Mouse (Mus musculus) CD4-positive, CD25-positive, alpha-beta regulatory T cell, adult 2 months (primary cell): Measurements from ENCODE around the gene Sema3f.

ENCODE experiments used
- DNase-seq: peaks from one replicate; pipeline ENCODE4 v3.0.0-alpha.2; 2012; ENCODE audit warnings: low read depth, low spot score

Sema3f gene

DNA sequence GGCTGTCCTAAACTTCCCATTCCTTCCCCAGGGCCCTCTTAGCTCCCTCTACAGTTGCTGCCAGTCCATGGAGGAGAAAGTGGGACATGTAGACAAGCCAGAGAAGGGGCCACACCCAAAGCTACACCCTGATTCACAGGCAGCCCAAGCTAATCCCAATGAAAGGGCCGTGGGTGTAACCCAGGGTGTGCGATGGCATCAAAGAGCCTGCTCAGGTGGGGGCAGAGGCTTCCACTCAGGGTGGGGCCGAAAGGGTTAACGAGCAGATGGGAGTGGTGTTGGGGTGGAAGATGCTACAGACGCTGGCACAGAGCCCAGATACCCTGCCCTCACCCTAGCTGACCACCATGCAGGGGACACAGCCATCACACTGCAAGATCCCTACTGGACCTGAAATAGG lies 17.5 kb downstream of the Sema3f start:
- DNase-seq: no peak

DNA sequence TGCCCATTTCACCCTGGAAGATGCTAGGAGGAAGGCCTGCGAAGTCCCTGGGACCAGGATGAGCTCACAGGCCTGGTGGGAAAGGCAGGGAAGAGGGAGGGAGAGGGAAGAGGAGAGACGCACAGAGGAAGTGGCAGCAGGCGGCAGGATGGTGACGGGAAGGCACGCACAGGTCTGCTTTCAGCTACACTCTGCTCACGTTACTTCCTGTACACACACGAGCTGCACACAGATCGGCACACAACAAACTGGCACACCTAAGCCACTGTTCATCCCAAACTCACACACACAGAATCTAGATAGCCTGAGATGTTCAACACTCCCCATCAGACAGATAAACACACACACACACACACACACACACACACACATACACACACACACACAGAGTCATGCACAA lies 19.9 kb downstream of the Sema3f start:
- DNase-seq: peak; percentile 51

DNA sequence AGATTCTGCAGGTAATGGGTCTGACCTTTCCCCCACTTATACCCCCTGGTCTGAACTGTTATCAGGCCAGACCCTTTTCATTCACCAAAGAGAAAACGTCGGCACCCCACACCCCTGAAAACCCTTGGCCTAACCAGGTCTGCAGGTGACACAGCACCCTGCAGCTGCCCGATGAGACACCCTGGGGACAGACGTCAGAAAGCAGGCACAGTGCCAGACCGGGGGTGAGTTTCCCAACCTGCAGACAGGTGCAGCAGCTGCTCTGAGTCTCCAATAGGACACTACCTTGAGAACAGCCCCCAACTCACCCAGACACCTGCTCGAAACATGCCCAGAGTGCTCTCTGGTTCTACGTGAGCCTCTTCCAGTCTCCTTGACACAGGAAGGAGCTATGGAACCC lies 21.3 kb downstream of the Sema3f start:
- DNase-seq: no peak

DNA sequence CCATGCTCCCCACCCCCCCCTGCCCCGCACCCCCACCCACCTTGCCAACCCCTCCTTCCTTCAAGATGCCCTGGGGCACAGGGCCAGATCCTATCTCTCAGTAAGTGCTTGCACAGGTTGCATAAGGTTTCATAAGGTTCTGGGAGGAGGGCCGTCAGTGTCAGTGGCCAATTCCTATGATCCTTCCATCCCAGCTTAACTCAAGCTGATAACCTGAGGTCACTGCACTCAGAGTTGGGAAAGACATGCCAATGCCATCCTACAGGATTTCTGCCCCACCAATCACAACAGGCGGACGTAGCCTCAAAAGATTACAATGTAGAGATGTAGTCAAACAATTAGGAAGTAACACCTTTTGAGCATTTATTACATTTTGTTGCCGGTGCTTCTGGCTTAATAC lies 21.9 kb downstream of the Sema3f start:
- DNase-seq: no peak

DNA sequence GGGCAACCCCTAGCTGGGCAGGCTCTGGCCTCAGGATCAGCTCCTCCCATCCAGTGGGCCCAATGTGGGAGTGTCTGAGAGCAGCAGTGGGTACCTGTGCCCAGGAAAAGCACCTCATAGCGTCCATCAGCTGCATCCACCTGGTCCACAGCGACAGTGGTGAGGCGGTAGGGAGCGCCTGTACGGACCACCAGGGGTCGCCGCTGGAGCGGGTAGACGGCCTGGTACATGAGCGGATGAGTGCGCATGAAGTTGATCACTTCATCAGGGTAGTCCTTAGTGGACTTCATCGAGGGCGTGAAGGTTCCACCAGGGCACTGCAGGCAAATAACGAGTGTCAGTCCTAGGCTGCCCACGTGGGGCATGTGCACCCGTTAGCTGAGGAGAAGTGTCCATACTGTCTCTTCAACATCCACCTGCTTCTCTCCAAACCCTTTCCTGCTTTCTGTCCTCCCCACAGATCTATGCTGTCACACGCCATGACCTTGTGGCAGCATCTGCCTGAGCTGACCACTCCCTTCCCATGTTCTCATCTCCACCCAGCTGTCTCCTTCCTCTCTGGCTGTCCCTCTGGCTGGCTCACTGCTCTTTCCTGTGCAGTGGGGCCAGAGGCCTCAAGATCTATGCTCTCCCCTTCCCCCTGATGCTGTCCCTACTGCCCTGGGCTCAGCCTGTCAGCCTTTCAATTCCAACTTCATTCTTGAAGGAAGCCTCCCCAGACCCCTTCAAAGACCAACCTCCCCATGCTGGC lies 24.9 kb downstream of the Sema3f start:
- peak; percentile 68 for DNase-seq

DNA sequence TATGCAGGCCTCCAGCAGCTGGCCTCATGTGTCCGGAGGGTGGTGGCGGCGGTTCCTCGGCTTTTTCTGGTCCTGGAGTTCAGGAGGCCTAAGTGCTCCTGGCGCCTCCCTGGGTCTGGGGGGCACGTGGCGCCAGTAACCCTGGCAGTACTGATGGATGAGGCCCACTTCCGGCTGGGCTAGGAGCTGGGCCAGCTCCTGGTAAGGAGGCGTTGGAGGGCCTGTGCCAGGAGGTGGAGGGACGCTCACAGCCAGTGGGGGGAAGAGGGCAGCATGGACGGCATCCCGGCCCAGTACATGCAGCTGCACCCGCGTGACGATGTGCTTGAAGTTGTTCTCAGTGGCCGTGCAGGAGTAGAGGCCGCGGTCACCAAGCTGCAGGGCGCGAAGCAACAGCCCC lies 27.9 kb downstream of the Sema3f start:
- no peak for DNase-seq

DNA sequence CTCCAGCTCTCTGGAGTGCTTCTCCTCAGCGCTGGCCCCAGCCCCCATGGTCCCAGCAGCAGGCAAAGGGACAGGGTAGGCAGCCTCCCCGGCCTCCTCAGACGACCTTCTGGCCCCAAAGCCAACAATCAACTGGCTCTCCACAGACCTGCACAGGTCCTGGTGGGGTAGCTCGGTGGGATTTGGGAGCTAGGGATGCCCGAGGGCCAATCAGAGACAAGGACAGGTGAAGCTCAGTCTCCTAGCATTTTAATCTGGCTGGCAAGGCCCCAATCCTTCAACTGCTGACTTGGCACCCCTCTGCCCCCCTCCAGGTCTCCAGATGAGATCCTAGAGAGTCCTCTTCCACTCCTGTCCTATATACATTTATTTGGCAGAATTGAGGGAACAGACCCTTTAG lies 30.8 kb downstream of the Sema3f start, which contains the start of gene Gnat1:
Gene Gnat1, minus strand, starts transcription at position 212 of the 400 bp plus-strand sequence.
- no peak for DNase-seq

DNA sequence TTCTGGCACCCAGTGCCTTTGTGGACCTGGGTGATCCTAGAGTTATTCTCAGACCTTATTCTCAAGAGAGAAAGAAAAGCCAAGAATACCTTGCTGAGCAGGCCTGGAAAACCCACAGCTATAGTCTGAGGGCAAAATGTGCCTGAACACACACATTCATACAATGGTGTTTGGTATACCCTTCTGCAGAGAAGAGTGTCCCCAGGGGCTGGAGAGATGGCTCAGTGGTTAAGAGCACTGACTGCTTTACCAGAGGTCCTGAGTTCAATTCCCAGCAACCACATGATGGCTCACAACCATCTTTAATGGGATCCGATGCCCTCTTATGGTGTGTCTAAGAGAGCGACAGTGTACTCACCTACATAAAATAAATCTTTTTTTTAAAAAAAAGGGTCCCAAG lies 31.4 kb downstream of the Sema3f start:
- no peak for DNase-seq

DNA sequence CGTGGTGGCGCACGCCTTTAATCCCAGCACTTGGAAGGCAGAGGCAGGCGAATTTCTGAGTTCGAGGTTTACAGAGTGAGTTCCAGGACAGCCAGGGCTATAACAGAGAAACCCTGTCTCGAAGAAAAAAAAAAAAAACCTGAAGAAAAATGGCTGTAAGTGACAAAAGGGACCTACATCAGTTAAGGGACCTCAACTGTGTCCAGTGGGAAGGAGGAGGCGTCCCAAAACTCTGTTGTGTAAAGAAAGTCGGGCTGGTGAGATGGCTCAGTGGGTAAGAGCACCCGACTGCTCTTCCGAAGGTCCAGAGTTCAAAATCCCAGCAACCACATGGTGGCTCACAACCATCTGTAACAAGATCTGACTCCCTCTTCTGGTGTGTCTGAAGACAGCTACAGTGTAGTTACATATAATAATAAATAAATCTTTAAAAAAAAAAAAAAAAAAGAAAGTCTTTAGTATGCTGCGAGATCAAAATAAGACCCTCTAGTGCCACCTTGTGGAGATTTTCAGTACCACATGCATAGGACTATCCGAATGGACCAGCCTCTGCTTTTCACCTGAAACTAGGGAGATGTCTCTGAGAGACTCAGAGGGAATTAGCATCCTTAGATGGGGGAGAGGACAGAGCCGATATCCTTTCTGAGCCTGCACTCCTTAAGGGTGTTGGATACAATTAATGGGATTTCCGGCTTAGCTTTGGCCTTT lies 32.3 kb downstream of the Sema3f start:
- DNase-seq: peak; percentile 91

DNA sequence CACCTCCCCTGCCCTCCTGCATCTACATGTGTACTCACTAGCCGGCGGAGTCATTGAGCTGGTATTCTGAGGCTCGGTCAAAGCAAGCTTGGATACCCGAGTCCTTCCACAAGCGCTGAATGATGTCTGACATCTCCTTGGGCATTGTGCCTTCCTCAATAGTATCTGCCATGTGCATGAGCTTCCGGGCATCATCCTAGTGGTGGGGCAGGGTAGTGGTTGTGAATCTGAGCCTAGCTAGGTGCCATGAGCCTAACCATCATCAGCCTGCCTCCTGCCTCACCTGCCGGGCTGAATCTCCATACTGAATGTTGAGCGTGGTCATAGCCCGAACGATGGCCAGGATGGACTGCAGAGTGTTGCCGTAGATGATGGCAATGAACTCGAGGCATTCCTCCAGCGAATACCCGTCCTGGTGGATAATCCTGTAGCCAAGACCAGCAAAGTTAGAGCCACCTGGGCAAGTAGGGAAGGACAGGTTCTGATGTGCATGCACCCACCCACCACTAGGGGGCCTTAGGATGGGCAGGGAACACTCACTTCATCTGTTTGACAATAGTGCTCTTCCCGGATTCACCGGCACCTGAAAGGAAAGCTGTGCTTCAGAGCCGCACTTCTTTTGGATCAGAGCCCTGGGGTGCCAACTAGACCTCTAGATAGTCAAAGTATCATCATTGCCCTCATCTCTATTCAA lies 33.0 kb downstream of the Sema3f start:
- DNase-seq: peak; percentile 79

DNA sequence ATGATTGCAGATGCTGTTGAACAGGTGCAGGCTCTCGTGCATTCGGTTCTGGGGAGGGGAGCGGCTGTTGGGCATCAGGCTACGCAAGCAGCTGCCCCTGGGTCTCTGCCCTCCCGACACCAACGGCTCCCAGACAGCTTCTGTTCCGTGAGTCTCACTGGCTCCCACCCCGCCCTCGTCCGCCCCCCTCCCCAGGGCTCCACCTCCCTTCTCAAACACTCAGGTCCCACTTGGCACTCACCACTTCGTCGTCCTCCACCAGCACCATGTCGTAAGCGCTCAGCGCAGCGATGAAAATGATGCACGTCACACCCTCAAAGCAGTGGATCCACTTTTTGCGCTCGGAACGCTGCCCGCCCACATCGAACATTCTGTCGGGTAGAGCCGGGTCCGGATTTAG lies 34.0 kb downstream of the Sema3f start:
- peak; percentile 68 for DNase-seq

DNA sequence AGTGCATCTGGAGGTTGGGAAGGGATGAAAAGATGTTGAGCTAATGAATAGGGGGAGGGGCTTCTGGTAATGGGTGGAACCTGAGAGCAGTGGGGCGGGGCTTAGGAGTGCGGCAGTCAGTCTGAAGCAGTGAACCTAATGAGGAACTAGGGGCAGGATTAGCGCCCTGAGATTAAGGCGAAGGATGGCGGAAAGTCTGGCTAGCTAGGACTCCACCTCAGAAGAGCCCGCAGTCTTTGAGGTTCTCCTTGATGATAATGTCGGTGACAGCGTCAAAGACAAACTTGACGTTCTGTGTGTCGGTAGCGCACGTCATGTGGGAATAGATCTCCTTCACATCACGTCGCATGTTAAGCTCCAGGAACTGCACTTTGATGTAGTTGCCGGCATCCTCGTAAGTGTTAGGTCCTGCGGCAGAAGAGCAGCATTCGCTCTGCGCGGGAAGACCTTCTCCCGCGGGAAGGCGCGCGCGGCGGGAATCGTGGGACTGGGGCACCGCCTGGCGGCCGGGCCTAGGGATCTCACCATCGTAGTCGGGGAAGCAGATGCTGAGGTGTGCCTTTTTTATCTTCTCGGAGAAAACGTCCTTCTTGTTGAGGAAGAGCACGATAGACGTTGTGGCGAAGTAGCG lies 34.5 kb downstream of the Sema3f start:
- DNase-seq: peak; percentile 80

DNA sequence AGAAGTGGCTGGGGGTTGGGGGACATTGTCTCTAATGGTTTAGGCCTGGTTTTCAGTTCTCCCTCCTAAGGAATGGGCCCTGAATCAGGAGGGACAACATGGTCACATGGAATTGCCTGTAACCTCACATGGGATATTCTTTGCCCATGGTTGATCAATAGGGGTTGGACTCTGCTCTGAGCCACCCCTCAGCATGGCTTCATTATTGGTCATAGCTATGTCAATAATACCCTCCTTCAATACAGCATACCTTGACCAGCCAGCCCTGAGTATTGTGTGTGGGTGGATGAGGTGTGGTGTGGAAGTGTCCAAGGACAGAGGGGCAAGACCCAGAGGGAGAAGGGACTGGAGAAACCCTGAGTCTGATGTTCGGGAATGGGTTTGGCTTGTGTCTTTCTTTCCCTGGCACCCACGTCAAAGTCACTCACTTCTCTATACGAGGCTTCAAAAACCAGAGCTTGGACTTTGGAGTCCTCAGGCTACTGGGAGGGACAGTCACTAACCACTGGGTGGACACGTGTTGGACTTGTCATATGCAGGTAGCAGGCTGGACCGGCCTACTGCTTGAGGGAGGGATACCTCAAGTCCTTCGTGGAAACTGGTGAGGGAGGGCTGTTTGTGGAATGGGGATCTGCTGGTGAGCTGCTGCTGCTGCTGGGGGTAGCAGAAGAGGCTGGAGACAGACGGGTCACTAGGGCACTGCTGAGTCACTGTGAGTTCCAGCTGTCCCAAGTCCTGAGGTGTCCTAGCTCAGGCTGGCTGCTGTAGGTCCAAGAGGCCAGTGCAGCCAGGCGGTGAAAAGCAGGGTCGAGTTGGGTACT lies 35.5 kb downstream of the Sema3f start:
- DNase-seq: no peak

DNA sequence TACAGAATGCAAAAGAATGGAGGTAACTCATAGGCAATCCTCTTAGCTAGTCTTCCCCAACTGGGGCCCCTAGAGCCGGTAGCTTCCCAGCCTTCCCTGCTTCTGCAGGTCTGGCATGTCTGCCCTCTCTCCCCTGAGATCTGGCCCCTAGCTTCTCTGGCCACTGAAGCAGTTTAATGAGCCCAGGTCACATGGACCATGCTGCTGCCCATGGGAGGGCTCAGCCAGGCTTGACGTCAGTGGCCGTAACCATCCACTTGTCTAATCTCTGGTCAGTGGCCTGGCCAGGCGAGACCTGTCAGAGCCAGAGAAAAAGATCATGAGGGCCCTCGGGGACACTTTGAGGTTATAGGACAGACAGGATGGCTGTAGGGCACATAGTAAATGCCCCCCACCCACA lies 40.0 kb downstream of the Sema3f start:
- DNase-seq: no peak

DNA sequence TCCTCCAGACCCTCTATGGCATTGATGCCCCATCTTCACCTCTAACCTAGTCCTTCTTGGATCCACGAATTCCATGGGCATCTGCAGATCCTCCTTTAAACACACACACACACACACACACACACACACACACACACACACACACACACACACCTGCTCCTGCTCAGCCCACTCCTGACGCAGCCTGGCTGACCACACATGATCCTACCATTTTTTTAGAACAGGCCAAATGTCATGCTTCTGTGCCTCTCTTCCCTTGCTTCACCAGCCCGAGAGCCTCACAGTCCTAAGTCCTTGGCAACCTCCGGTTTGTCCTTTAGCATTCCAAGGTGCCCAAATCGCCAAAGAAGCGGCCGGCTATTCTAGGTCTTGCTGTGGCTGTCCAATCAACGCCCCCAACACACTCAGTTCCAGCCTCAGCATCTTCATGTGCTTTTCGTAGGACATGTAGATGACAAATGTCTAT lies 40.8 kb downstream of the Sema3f start, which contains the start of gene Slc38a3:
Gene Slc38a3, minus strand, starts transcription at position 51 of the 466 bp plus-strand sequence.
- no peak for DNase-seq

DNA sequence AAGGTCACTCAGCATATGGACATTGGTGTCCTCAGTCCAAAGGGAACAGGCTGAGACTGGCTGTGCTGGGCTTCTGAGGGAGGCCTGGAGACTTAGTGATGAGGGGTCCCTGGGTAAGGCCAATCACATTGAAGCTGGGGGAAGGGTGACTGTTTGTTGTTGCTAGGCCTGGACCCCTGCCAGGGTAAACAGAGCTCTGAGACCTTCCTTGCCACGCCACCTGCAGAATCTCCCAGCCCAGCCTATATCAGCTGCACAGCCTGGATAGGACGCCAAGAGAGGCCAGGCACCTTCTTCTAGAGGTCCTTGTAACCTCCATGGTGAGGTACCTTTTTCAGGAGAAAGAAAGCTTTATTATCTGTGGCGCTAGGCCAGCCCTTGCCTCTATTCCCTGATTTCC lies 41.4 kb downstream of the Sema3f start:
- DNase-seq: no peak

DNA sequence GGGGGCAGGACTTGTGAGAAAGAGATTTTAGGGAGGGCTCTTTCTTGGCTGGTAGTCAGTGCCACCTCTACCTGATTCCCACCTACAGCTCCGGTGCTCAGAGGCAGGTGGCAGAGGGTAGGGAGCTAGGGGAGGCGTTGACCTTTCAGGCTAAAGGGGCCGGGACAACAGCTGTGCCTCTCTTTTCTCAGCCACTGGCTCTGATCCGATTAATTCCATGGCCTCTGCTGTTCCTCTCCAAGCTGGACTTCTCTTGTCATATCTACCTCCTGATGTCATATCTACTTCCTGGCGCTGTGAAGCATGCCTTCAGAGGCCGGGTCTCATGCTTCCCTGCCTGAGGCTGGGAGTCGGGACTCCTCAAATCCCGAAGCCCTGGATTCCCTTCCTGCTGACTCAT lies 42.3 kb downstream of the Sema3f start:
- no peak for DNase-seq

DNA sequence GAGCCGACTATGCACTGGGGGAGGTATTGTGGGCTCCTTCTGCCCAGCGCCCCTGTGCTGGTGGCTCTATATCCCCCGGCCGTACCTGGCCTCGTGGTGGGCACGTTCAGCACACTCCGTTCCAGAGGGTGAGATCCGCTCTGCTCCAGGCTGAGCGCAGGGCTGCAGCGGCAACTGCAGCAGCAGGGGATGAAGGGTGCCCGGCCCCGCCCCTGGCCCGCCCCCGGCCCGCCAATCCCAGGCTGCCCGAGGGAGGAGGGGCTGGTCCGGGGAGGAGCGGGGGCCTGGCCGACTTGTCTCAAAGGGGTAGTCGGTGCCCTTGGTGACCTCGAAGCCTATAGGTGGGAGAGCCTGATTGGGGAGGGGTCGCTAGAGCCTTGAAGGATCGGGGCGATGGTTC lies 43.1 kb downstream of the Sema3f start:
- peak; percentile 21 for DNase-seq

DNA sequence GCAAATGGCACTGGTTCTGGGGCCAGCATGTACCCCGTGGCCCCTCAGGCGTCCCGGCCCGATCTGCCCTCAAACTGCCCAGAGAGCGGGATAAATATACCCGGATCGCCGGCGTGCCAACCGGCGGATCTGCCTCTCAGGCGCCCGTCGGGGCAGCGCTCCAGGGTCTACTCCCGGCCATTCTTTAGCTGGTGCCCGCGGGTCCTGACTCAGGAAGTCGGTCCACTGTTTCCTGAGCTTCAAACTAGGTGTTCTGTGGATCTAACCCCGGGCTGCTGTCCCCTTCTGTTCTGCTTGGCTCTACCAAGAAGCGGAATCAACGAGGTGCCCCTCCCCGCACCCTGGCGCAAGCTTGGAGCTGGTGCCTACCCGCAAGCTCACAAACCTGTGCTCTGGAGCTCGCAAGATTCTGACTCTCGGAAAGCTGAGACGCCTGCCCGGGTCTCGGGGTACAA lies 43.5 kb downstream of the Sema3f start:
- DNase-seq: no peak

DNA sequence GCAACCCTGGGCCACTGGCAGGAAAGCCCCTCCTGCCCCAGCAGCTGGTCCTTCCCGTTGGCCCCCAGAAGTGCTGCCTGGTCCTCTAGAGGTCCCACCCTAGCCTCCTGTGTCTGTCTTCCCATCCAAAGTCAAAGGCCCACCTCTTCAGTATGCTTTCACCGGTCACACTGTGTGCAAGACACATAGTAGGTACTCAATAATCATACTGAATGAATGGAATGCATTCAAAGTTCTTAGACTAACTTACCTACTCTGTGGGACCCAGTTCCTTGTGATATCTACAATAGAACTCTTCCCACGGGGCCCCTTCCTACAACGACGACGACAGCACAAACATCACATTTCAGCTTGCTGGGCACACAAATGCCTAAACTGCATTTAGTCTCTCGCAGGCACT lies 45.0 kb downstream of the Sema3f start:
- no peak for DNase-seq

DNA sequence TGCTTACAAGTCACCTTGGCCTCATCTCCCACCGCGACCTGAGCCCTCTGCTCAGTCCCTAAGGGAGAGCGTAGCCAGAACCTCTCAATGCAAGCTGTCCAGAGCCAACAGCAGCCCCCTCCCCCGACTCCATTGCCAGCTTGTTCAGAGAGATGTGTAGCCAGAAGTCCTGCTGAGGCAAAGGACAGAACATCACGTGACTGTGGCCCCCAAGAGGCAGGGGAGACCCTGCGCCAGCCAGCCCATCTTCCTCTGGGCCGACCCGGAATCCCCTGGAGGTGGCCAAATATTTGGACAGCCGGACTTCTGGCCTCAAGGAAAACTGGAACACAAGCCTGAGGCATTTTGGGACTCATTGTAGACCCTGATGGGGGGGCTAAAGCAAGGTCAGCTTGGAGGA lies 46.8 kb downstream of the Sema3f start:
- no peak for DNase-seq
